Mouse (Mus musculus) gastrocnemius, postnatal 36 days (tissue): ENCODE data around the gene Hba-a2. TPM values are rescaled to one million over a fixed set of nuclear protein-coding genes. Genes with fewer than 3 reads are reported as not detected.
"Not testable (repeated sequence)": the region's sequence is repeated elsewhere in the genome, so short reads cannot be mapped to it uniquely, and the experiment has no call there.

Experiments used
- DNase-seq, 2 experiments: peaks; one replicate each; pipeline ENCODE4 v3.0.0; 2022
- intact Hi-C: fragments of 180-260 bp; cut with DNase I; formaldehyde crosslinking; loops from one replicate; pipeline ENCODE4 v1.15.1; 2025
- long read RNA-seq, 2 experiments: library from polyadenylated mRNA; stranded (forward); transcript quantifications; one replicate each; pipeline ENCODE4 v2.0.0; 2021
- total RNA-seq, 2 experiments: library from RNA; stranded (reverse); gene quantifications; 2 replicates each; pipeline ENCODE4 v1.2.3; 2021

Gene Hba-a2
- total RNA-seq: 100 to 1,000 TPM; 195 to 294 TPM
- long read RNA-seq, experiment 1, transcript Hba-a2-201 (3 exons, 554 nt): major isoform, 72 of 74 reads
- long read RNA-seq, experiment 1, partial matches to known transcripts: 0 of 74 reads
- long read RNA-seq, experiment 1, other reads (novel, unspliced or antisense): 1 of 74 reads
- long read RNA-seq, experiment 2, transcript Hba-a2-201 (3 exons, 554 nt): major isoform, 112 of 121 reads
- long read RNA-seq, experiment 2, partial matches to known transcripts: 8 of 121 reads
- long read RNA-seq, experiment 2, other reads (novel, unspliced or antisense): 0 of 121 reads

DNA sequence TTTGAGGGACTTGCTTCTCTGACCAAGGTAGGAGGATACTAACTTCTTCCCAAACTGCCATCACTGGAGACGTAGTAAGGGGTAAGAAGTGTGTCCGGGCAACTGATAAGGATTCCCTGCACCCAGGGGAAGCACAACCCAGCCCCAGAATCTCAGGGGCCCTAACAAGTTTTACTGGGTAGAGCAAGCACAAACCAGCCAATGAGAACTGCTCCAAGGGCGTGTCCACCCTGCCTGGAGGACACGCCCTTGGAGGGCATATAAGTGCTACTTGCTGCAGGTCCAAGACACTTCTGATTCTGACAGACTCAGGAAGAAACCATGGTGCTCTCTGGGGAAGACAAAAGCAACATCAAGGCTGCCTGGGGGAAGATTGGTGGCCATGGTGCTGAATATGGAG lies at the start of gene Hba-a2:
TSS of gene Hba-a2 (plus strand) at position 287 of the 400 bp plus-strand sequence.
- intact Hi-C loops, DNase-seq: not testable (repeated sequence)

DNA sequence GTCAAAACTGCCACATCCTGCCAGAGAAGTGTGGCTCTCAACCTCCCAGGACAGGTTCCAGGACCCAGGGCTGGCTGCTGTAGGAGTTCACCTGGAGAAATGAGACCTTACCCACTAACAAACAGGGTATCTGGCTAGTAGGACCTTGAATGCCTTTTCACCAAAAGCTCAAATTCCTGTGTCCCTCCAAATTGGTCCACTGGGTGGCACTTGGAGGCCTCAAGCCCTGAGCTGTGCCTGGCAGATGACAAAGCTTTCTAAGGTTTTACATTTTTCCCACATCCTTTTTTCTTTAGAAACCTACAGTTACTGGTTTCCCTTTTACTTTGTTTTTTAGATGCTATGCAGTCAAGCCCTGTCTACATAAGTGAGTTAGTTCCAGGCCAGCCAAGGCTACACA lies 49.2 kb upstream of the Hba-a2 start:
- intact Hi-C loops: no loop called here
- no peak for DNase-seq

DNA sequence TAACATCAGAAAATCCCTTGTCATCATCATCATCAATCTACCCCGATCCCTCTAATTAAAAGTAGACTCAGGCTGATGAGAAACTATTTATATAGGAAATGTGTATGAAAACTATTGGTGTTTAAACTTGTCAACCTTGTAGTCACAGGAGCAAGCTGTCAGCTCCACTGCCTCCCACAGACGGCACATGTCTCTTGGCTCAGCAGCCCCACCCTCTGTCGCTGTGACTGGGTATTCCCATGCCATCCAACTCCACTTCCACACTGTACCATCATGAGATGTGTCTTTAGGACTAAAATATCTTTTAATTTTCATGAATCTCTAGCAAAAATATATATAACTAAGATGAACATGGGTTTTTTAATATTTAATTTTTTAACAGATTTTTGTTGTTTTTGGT lies 47.9 kb upstream of the Hba-a2 start:
- DNase-seq: no peak
- intact Hi-C loops: no loop called here

DNA sequence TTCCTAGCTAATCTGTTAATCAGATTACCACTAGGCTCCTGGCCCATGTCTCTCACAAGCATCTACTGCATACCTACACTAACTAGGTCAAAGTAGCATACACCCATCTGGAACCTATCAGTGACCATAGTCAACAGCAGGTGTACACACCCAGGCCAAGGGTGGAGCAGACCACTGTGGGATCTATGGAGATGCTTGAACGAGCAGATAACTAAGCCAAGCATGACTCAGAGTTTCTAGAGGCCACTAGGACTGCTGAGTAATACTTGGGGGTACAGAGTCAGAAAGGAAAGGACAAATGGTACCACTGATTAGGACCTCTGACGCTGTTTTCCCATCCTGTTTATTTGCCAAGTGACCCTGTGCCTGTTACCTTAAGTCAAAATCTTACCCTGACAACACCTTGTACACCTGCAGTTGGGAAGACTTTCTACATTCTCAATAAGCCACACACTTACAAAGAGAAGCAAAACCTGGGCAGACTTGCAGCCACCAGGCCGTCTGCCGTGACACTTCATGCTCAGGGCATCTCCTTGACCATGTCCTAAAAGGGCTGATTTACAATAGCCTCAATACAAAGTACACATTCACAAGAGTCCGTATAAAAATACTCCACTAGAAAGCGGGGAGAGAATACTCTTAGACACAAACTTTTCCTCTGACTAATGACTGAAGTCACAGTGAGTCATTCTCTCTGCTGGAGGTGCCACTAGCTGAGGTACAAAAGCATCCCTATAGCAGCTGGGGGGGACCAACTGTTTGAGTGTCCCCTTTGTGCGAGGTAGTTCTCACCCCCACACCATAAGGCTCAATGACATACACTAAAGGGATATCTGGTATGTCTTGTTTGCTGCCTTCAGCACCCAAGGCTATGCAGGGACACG lies 45.2 kb upstream of the Hba-a2 start:
- no peak for DNase-seq
- intact Hi-C loops: no loop called here

DNA sequence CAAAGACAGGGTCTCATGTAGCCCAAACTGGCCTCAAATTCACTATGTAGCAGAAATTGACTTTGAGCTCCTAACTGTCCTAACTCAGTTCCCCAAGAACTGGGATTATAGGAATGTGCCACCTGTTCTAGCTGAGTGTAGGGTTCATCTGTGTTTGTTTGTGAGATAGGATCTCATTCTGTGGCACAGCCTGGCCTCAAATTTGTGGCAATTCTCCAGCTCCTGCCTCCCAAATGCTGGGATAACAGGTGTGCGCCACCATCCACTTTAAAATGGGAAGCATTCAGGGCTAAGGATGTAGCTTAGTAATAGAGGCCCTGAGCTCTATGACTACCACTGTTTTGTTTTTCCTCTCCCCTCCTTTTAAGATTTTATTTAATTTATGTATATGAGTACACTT lies 43.2 kb upstream of the Hba-a2 start:
- no peak for DNase-seq
- intact Hi-C loops: no loop called here

DNA sequence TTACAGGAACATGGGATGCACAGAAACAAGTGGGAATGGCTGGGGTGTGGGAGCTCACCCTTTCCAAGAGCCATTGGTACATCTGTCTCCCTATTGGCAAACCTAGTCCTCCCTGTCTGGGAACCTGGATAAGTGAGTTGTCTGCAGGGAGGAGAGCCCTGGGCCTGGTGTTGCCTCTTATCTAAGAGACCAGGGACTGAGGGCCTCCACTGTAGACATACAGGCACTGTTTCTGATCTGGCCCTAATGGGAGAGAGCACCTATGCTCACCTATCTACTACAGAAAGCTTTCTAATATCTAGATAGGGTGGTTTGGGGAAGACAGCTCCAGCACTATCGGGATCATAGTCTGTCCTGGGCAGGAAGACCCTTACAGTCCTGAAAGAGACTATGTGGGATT lies 40.1 kb upstream of the Hba-a2 start:
- no peak for DNase-seq
- intact Hi-C loops: no loop called here

DNA sequence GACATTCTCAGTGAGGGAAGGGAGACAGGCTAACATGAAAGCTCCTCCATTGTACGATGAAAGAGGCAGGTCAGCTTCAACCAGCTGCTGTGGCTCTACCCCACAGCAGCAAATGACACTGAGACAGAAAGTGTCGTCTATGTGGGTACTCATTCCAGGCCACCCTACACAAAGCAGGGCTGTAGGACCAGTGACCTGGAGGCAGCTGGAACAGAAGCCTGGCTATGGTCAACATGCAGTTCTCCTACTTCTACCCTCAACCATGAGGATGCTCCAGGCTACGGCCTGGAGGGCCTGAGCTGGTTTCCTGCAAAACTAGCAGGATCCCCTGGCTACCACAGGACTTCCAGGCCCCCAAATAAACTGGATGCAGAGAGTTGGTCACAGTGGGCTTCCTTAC lies 39.7 kb upstream of the Hba-a2 start:
- intact Hi-C loops: no loop called here

DNA sequence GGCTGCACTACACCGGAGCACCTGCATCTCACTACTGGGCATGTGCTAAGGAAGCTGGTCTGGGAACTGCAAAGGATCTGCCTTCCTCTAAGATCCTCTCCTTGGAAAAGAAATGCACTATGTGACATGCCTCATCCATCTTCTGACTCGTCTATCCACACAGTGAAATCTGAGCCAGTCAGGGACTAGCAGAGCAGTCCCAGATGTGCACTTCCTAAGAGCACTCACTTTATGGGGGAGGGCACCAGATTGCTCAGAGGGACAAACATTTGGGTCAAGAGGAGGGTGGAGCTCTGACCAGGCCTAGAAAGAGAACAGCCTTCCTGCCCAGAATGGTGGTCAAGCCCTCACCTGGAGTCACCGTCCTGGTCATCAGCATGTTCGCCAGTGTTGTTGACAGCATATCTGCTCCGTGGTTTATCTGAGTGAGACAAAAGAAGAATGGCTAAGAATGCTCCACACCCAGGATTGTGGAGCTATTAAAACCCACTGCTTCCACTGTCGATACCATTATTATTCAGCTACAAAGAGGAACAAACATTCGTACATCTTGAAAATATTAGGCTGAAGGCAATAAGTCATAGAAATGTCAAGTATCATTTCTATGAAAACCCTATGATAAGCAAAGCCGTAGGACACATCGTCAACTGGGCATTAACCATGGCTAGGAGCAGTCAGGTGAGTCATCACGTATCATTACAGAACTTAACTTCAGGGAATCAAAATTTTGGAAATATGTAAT lies 33.4 kb upstream of the Hba-a2 start:
- intact Hi-C loops: no loop called here
- DNase-seq: no peak

More for the DNA sequence above, 39.7 kb upstream of the Hba-a2 start:
- no peak for DNase-seq

DNA sequence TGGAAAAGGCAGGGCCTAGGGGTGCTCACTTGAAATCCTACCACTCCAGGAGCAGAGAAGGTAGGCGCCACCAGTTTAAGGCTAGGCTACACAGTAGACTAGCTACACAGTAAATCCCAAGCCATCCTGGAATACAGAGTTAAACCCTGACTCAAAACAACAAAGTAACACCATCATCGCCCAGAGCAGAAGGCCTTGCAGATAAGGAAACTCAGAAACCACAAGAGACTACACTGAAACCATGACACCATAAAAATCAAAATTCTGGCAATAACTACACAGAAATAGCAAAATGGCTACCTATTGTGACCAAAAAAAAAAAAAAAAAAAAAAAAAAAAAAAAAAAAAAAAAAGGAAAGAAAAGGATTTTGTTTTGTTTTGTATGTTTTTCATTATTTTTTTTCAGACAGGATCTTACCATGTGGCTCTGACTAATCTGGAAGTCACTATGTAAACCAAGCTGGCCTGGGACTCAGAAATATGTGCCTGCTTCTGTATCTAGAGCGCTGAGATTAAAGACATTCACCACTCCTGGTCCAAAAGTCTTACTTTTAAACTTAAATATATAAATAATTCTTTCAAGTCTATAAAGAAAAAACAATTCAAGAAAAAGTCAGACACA lies 31.1 kb upstream of the Hba-a2 start:
- intact Hi-C loops: no loop called here
- DNase-seq: no peak

DNA sequence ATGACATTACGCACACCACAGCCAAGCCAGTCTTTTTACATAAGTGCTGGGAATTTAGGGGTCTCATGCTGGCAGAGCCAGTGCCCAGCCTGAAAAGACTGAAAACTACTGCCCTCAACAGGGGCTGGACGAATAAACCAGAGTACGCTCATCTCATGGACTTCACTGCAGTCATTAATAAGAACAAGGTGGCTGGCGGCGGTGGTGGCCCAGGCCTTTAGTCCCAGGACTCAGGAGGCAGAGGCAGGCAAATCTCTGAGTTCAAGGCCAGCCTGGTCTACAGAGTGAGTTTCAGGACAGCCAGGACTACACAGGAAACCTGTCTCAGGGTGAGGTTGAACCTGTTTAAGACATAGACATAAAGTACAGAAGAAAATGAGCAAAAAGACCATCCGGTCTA lies 30.1 kb upstream of the Hba-a2 start:
- DNase-seq: no peak

DNA sequence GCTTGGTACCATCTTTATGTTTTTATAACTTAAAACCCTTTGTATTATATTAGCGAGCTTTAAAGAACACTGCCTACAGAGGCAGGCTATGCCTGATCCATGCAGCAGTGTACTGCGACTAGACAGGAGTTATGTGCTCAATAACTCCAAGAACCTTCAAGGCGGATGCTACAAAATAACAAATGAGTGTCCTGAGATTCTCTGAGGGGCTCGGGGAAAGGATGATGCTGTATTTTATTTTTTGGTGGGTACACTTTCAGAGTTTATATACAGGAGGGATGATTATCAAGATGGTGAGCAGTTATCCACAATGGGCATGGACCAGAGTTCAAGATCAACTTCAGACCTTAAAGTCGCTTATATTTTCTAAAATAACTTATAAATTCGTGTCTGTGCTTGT lies 29.5 kb upstream of the Hba-a2 start:
- intact Hi-C loops: no loop called here
- DNase-seq: no peak

More for the DNA sequence above, 30.1 kb upstream of the Hba-a2 start:
- intact Hi-C loops: no loop called here

DNA sequence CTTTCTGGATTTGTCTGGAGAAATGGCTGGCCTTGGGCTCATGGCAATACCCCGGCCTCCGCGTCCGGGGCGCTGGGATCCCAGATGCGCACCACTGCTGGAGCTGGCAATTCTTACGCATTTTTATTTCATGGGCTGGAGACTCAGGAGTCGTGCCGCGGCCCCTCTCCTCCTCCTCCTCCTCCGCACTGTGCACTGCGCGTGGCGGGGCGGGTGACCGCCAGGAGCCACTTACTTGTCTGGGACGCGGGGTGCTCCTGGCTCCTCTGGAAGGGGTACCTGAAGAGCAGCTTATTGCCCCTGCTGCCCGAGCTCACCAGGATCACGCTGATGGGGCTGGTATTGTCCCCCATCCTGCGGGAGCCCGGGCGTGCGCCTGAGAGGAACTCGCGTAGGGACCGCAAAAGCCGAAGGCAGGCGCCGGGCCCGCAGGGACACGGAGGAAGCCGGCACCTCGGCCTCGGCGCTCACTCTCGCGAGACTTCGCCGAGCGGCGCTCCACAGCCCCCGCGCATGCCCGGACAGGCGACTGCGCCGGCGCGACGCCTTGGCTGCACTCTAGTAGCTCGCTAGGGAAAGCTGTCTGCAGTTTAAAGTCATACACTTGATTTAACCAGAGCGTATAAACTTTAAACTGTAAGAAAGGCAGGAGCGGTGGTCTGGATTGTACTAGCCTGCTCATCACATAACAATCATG lies 29.0 kb upstream of the Hba-a2 start, which contains the start of gene Nprl3:
TSS of gene Nprl3 (minus strand) at position 520 of the 697 bp plus-strand sequence.
- peak; percentile 92 to 97 for DNase-seq
- intact Hi-C loops: no loop called here

DNA sequence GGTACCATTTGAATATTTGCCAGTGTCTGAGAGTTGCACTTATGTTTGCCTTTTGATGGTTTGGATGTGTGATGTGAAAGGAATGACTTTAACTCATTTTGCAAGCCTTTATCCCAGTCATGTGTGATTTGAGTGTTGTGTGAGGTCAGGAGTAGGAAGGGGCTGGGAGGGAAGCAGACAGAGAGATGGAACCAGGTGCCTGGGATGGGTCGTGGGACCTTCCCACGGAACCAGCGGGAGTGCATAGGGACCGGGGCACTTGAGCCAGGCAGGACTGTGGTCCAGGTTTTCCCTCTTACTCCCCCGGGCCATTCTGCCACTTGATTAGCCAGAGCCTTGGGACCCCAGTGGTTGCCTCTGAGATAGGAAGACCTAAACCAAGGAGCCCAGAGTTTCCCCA lies 28.3 kb upstream of the Hba-a2 start:
- no peak for DNase-seq
- intact Hi-C loops: no loop called here

DNA sequence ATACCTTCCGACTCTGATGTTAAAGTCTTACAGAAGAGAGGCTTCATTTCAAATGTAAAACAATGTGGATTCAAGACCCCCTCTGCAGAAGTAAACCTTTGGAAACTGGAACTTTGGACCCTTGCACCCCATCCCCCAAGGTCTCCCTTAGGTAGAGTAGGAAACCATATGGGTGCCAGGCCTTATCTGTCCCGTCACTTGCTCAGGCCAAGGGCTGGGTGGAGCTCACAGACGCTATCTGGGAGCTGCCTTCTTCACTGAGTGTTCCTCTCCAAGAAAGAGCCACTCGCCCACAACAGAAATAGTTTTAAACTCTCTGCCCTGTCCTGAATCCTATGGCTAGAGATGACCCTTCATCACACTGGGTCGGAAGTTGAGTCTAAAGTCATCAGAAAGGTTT lies 27.3 kb upstream of the Hba-a2 start:
- DNase-seq: no peak
- intact Hi-C loops: no loop called here

DNA sequence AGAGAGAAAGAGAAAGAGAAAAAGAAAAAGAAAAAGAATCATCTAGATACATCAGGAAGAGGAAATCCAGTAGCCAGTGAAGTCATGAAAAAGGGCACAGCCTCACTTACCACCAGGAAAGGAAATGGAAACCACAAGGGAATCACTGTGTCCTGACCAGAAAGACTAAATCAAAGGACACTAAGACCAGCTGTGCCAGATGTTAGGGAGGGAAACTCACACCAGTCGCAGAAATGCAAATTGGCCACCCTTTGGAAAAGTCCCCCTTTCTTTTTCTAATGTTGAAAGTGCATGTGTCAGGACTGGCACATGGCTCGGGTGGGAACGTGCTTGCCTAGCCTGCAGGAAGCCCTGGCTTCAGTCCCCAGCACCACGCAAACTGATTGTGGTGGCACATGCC lies 25.1 kb upstream of the Hba-a2 start:
- intact Hi-C loops: no loop called here

DNA sequence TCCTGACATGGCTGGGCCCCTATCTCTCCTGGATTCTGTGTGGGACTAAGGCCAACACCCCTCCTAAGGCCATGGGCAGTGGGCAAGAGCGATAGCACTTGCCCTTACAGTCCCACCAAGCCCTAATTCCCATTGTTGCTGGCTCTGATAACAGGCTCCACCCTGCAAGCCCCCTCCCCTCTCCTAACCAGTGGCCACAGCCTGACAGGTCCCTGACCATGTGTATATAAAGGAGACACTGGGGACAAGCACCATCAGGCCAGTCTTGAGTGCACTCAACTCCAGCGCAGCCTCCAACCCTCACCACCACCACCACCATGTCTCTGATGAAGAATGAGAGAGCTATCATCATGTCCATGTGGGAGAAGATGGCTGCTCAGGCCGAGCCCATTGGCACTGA lies 19.9 kb upstream of the Hba-a2 start, which contains the start of gene Hba-x:
TSS of gene Hba-x (plus strand) at position 54 of the 400 bp plus-strand sequence.
- DNase-seq: no peak
- intact Hi-C loops: no loop called here

More for the DNA sequence above, 25.1 kb upstream of the Hba-a2 start:
- DNase-seq: no peak

DNA sequence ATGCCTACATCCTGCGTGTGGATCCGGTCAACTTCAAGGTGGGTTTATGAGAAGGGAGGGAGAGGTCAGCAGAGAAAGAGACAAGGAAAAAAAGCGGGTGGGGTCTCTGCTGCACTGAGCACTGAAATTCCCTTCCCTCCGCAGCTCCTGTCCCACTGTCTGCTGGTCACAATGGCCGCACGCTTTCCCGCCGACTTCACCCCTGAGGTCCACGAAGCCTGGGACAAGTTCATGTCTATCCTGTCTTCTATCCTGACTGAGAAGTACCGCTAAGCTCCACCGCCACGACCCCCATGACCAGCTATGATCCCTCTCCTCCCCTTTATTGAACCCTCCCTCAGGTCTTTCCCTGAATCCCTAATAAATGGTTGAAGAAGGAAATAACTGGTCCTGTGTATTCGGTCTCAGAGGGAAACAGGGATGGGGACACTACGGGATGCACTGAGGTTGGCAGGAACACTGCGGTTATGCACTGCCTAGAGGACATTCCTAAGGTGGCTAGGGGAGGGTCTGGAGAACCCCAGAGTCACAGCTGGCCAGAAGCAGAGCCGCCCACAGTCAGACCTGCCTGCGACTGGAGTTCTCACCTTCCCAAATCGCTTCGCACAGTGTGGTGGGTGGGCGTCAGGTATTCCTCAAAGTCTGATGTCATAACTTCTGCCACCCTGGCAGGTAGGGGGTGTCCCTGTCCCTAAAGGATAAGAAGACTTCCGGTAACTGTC lies 18.4 kb upstream of the Hba-a2 start:
- intact Hi-C loops: no loop called here
- DNase-seq: no peak

DNA sequence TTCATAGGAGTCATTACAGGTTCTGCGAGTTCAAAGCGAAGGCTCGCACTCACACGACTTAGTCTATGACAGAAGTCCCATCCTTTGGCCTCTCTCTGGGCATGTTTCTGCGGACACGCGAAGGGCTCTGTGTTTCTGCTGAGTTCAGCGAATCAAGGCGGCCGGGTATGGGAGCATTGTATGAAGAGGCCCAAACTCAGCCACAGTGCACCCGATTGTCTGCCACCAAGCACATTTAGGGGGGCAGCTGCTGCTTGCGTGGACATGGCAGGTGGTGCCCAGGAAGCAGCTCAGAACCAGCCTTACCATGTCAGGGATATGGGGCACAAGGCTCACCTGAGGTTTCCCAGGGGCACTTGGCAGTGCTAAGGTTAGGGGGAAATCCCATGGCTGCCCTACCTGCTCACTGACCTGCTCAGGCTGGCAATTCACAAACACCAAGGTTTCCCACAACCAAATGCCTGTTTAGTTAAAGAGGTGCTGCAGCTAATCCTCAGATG lies 17.8 kb upstream of the Hba-a2 start:
- DNase-seq: no peak
- intact Hi-C loops: no loop called here

DNA sequence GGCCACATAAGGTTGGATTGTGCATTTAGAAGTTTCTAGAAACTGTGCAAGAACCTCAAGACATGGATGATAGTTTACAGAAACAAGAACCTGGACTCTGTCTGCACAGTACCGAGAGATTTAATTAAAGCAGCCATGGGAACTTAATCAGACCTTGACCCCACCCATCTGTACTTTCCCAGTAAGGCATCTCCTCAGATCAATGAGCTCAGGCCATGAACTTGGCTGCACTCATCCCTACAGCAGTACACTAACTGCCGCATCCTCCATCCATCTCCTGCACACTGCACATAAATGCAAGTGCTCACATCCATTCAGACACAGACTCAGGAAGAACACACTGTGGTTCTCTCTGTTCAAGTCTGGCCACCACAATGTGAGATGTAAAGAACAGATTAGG lies 15.6 kb upstream of the Hba-a2 start:
- intact Hi-C loops: no loop called here

More for the DNA sequence above, 15.6 kb upstream of the Hba-a2 start:
- no peak for DNase-seq
